Mouse (Mus musculus): ENCODE data around the gene Efcc1.

DNA sequence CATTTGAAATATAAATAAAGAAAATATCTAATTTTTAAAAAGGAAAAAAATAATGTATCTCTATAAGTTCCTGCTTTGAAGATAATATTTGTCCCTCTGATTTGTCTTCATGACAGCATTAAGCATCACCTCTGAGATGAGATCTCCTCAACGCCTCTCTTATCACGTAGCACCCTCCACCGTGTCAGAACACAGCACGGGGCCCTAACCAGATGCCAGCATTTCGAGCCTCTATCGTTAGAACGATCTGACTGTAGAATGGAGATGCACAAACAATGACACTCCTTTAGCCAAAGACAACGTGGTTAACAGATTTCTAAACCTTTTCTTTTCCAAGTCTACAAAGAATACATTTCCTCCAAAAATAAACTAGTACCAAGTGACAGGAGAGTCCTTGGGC is 53.4 kb downstream of the Efcc1 start:
- no peak for TF ChIP-seq POLR2A (IDR thresholded peaks at IDR 0.05; ENCODE audit: insufficient read depth, low read depth, low read length)
- no peak for TF ChIP-seq CTCF (IDR thresholded peaks at IDR 0.05; ENCODE audit: insufficient read depth, low read depth, low read length)
